Mouse (Mus musculus) olfactory bulb, adult 2 months (tissue): ENCODE results near the gene Ipo9.

Source experiments
- CTCF ChIP-seq: fragments of 200-500 bp; IDR thresholded peaks from 2 replicates; pipeline ENCODE4 v1.5.1; 2012; ENCODE audit warnings: low read depth, mild to moderate bottlenecking, low read length, moderate library complexity; ENCODE audit not compliant: insufficient read depth
- POLR2A ChIP-seq: fragments of 200-500 bp; IDR thresholded peaks from 2 replicates; pipeline ENCODE4 v1.6.1; 2012; ENCODE audit warnings: mild to moderate bottlenecking, low read depth, low read length, moderate library complexity; ENCODE audit not compliant: insufficient read depth

DNA sequence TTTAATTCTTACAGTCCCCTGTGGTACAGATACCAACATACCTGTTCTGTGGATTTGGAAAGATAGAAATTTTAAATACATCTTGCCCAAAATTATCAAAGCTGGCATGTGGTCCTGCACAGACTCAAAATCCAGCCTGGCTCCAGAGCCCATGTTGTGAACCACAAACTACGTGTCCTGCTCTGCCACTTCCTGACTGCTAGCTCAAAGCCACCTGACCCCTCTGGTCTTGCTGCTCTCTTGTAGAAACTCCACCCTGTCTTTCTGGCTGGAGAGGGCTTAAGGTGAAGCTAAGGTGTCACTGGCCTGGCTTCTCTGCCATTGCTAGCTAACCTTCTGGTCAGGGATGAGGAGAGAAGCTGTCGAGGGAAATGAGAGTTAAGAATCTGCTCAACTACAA, 51.3 kb downstream of the Ipo9 start:
- no peak for TF ChIP-seq CTCF
- no peak for TF ChIP-seq POLR2A
